Mouse (Mus musculus) MEL (cell line): Measurements from ENCODE around the gene Slc35d2. TPM values are rescaled to one million over a fixed set of nuclear protein-coding genes. Genes with fewer than 3 reads are reported as not detected.

Source experiments
- DNase-seq: peaks from one replicate; pipeline ENCODE4 v3.0.0; 2011; ENCODE audit warnings: low read depth, low spot score
- H3K27ac ChIP-seq: 2 replicates; pipeline ENCODE4 v1.5.1; 2012; ENCODE audit warnings: low read depth, mild to moderate bottlenecking, control low read depth, low read length, moderate library complexity; ENCODE audit not compliant: control insufficient read depth
- H3K27me3 ChIP-seq, 2 experiments: fragments of 150-350 bp in 1 of 2; sonication (generic) in 1 of 2; 2 replicates each; pipeline ENCODE4 v1.6.1; 2012; ENCODE audit warnings: low read length in 2 of 2, mild to moderate bottlenecking in 2 of 2, improper control_type of control experiment in 1 of 2, moderate library complexity in 1 of 2; ENCODE audit not compliant: insufficient read depth in 2 of 2, control insufficient read depth in 1 of 2
- H3K36me3 ChIP-seq, 2 experiments: 2 replicates each; pipeline ENCODE4 v1.6.1; 2012 to 2014; ENCODE audit warnings: low read length in 2 of 2, improper control_type of control experiment in 1 of 2, inconsistent platforms in 1 of 2, mild to moderate bottlenecking in 1 of 2; ENCODE audit not compliant: insufficient read depth in 2 of 2, control insufficient read depth in 1 of 2
- H3K4me1 ChIP-seq, 2 experiments: fragments of 150-350 bp in 1 of 2; sonication (generic) in 1 of 2; 2 replicates each; pipeline ENCODE4 v1.6.1; 2012; ENCODE audit warnings: low read length in 2 of 2, improper control_type of control experiment in 1 of 2, mild to moderate bottlenecking in 1 of 2; ENCODE audit not compliant: insufficient read depth in 2 of 2, control insufficient read depth in 1 of 2
- H3K4me3 ChIP-seq, 2 experiments: fragments of 150-350 bp in 1 of 2; sonication (generic) in 1 of 2; 2 replicates each; pipeline ENCODE4 v1.5.1; 2012; ENCODE audit warnings: low read depth in 2 of 2, low read length in 2 of 2, mild to moderate bottlenecking in 2 of 2, moderate library complexity in 2 of 2, control low read depth in 1 of 2, improper control_type of control experiment in 1 of 2; ENCODE audit not compliant: control insufficient read depth in 1 of 2, insufficient read depth in 1 of 2
- H3K79me2 ChIP-seq: 2 replicates; pipeline ENCODE4 v1.6.1; 2012; ENCODE audit warnings: mild to moderate bottlenecking, low read length, moderate library complexity; ENCODE audit not compliant: control insufficient read depth, poor library complexity, insufficient read depth
- H3K9ac ChIP-seq: 2 replicates; pipeline ENCODE4 v1.6.1; 2012; ENCODE audit warnings: low read depth, mild to moderate bottlenecking, control low read depth, low read length, moderate library complexity; ENCODE audit not compliant: control insufficient read depth, poor library complexity, severe bottlenecking
- H3K9me3 ChIP-seq: fragments of 150-350 bp; sonication (generic); replicated peaks from 2 replicates; pipeline ENCODE4 v1.6.1; 2012; ENCODE audit warnings: mild to moderate bottlenecking, low read length, improper control_type of control experiment, moderate library complexity; ENCODE audit not compliant: insufficient read depth
- EP300 ChIP-seq, 2 experiments: IDR thresholded peaks; 2 replicates each; pipeline ENCODE4 v1.6.1; 2011; ENCODE audit warnings: improper control_type of control experiment in 2 of 2, low read length in 2 of 2, low read depth in 1 of 2, mild to moderate bottlenecking in 1 of 2
- JUND ChIP-seq: IDR thresholded peaks from 2 replicates; pipeline ENCODE4 v1.6.1; 2011; ENCODE audit warnings: low read depth, mild to moderate bottlenecking, improper control_type of control experiment, low read length
- KAT2A ChIP-seq: conservative IDR thresholded peaks from 2 replicates; pipeline ENCODE4 v1.6.1; 2012; ENCODE audit warnings: low read depth, low read length, improper control_type of control experiment, inconsistent platforms
- MAFK ChIP-seq: IDR thresholded peaks from 2 replicates; pipeline ENCODE4 v1.6.1; 2011; ENCODE audit warnings: low read depth, mild to moderate bottlenecking, low read length, improper control_type of control experiment, borderline replicate concordance
- MAX ChIP-seq: IDR thresholded peaks from 2 replicates; pipeline ENCODE4 v1.6.1; 2011; ENCODE audit warnings: low read length, improper control_type of control experiment
- POLR2A ChIP-seq, 2 experiments: IDR thresholded peaks; 2 replicates each; pipeline ENCODE4 v1.6.1; 2011 to 2012; ENCODE audit warnings: low read length in 2 of 2, mild to moderate bottlenecking in 2 of 2, control low read depth in 1 of 2, improper control_type of control experiment in 1 of 2, low read depth in 1 of 2, moderate library complexity in 1 of 2; ENCODE audit not compliant: control insufficient read depth in 1 of 2, insufficient read depth in 1 of 2, poor library complexity in 1 of 2
- POLR2AphosphoS2 ChIP-seq: IDR thresholded peaks from 2 replicates; pipeline ENCODE4 v1.6.1; 2011; ENCODE audit warnings: low read length, improper control_type of control experiment
- RAD21 ChIP-seq: IDR thresholded peaks from 2 replicates; pipeline ENCODE4 v1.6.1; 2011; ENCODE audit warnings: mild to moderate bottlenecking, low read depth, low read length, improper control_type of control experiment
- TBP ChIP-seq: IDR thresholded peaks from 2 replicates; pipeline ENCODE4 v1.8.0; 2011; ENCODE audit warnings: low read depth, low read length, improper control_type of control experiment
- TCF12 ChIP-seq: IDR thresholded peaks from 2 replicates; pipeline ENCODE4 v1.6.1; 2014; ENCODE audit warnings: low read depth, mild to moderate bottlenecking, inconsistent platforms, low read length, improper control_type of control experiment, moderate library complexity
- UBTF ChIP-seq: IDR thresholded peaks from 2 replicates; pipeline ENCODE4 v1.6.1; 2012; ENCODE audit warnings: low read depth, mild to moderate bottlenecking, inconsistent platforms, low read length, improper control_type of control experiment, moderate library complexity, borderline replicate concordance; ENCODE audit not compliant: insufficient read depth
- USF1 ChIP-seq: IDR thresholded peaks from 2 replicates; pipeline ENCODE4 v1.6.1; 2014; ENCODE audit warnings: low read depth, mild to moderate bottlenecking, inconsistent platforms, low read length, improper control_type of control experiment, moderate library complexity
- USF2 ChIP-seq, 2 experiments: IDR thresholded peaks; 2 replicates each; pipeline ENCODE4 v1.6.1; 2011 to 2012; ENCODE audit warnings: improper control_type of control experiment in 2 of 2, low read length in 2 of 2, borderline replicate concordance in 1 of 2, inconsistent platforms in 1 of 2, low read depth in 1 of 2, mild to moderate bottlenecking in 1 of 2; ENCODE audit not compliant: insufficient read depth in 1 of 2
- polyA plus RNA-seq, 2 experiments: library from polyadenylated mRNA; stranded (reverse) in 1 of 2; unstranded in 1 of 2; fragments of >175 nt in 1 of 2; fragments of >200 nt in 1 of 2; gene quantifications; 2 replicates each; pipeline versions ENCODE4 v1.2.1 to v1.2.4; 2012; ENCODE audit warnings: low replicate concordance in 2 of 2, low read depth in 1 of 2; ENCODE audit not compliant: insufficient read length in 2 of 2, insufficient read depth in 1 of 2, missing spikeins in 1 of 2
- total RNA-seq: library from RNA; depleted of rRNA; stranded (reverse); fragments of 300-350 nt; gene quantifications from 2 replicates; pipeline ENCODE4 v1.2.3, GENCODE M21; 2012

Slc35d2 gene
- total and polyA plus RNA-seq, 3 experiments, result 3.9 to 11.6 TPM; not detected in 1

- no peak for DNase-seq
- H3K27ac ChIP-seq, result no peak overlapping the region
- H3K79me2 ChIP-seq, result no peaks in the 10 kb centered on the region
- peaks cover 4 to 5% of the 10 kb centered on the region in 2 experiments; a peak in 2 of 4 replicates for H3K27me3 ChIP-seq
- no peaks in the 10 kb centered on the region for H3K36me3 ChIP-seq
- no peak overlapping the region for H3K9ac ChIP-seq
- H3K4me1 ChIP-seq, result no peaks in the 10 kb centered on the region
- no peak overlapping the region for H3K4me3 ChIP-seq
- H3K9me3 ChIP-seq, result no peaks in the 10 kb centered on the region
- no peak for TF ChIP-seq MAFK
- TF ChIP-seq, all 39 proteins: peak for 0
These were observed 41.1 kb downstream of the Slc35d2 start for GRCm38 (mm10) chr13:64088057-64088456.

- Histone ChIP-seq H3K4me1 (no peaks in the 10 kb centered on the region), H3K36me3 (no peaks in the 10 kb centered on the region), H3K4me3 (no peak overlapping the region)
These were observed 43.1 kb downstream of the Slc35d2 start for GRCm38 (mm10) chr13:64086036-64086435.

GRCm38 (mm10) chr13:64083331-64083730 lies 45.8 kb downstream of the Slc35d2 start:
- H3K36me3 ChIP-seq, result no peaks in the 10 kb centered on the region
- H3K27ac ChIP-seq, result no peak overlapping the region
- H3K9me3 ChIP-seq, result no peaks in the 10 kb centered on the region
- peaks cover 0 to 5% of the 10 kb centered on the region in 2 experiments; a peak in 3 of 4 replicates for H3K27me3 ChIP-seq
- H3K4me1 ChIP-seq, result no peaks in the 10 kb centered on the region
- no peak for DNase-seq
- H3K9ac ChIP-seq, result no peak overlapping the region
- no peak for TF ChIP-seq TBP
- no peak for TF ChIP-seq USF2 (IDR thresholded peaks at IDR 0.05; ENCODE audit: borderline replicate concordance in 1 of 2, insufficient read depth in 1 of 2, low read depth in 1 of 2, low read length in 2 of 2)
- no peak for TF ChIP-seq MAFK
- no peak for TF ChIP-seq POLR2A (IDR thresholded peaks at IDR 0.05; ENCODE audit: control insufficient read depth in 1 of 2, insufficient read depth in 1 of 2, low read depth in 1 of 2, low read length in 2 of 2, poor library complexity in 1 of 2)
- TF ChIP-seq TCF12, result no peak
- TF ChIP-seq JUND, result no peak
- TF ChIP-seq USF1, result no peak
- no peak for TF ChIP-seq MAX
- no peak for TF ChIP-seq EP300 (IDR thresholded peaks at IDR 0.05; ENCODE audit: low read depth in 1 of 2, low read length in 2 of 2)
- TF ChIP-seq POLR2AphosphoS2, result no peak
- H3K4me3 ChIP-seq, result no peak overlapping the region
- no peaks in the 10 kb centered on the region for H3K79me2 ChIP-seq

More at GRCm38 (mm10) chr13:64086036-64086435, 43.1 kb downstream of the Slc35d2 start:
- DNase-seq, result no peak
- peaks cover 2 to 3% of the 10 kb centered on the region in 2 experiments; a peak in 3 of 4 replicates for H3K27me3 ChIP-seq
- H3K9ac ChIP-seq, result no peak overlapping the region
- no peaks in the 10 kb centered on the region for H3K9me3 ChIP-seq
- TF ChIP-seq RAD21 (no peak), MAFK (no peak), KAT2A (no peak), UBTF (no peak), USF2 (IDR thresholded peaks at IDR 0.05; ENCODE audit: borderline replicate concordance in 1 of 2, insufficient read depth in 1 of 2, low read depth in 1 of 2, low read length in 2 of 2) (no peak), MAX (no peak)
- no peaks in the 10 kb centered on the region for H3K79me2 ChIP-seq
- no peak overlapping the region for H3K27ac ChIP-seq
